Mouse (Mus musculus) spleen, adult 2 months (tissue): ENCODE measurements around the gene Stap2.

Source experiments
- CTCF ChIP-seq: fragments of 200-500 bp; IDR thresholded peaks from 2 replicates; pipeline ENCODE4 v1.5.1; 2011; ENCODE audit warnings: mild to moderate bottlenecking, inconsistent platforms; ENCODE audit not compliant: insufficient read depth, insufficient read length, insufficient replicate concordance; ENCODE audit errors: extremely low read depth
- POLR2A ChIP-seq: fragments of 200-500 bp; IDR thresholded peaks from 2 replicates; pipeline ENCODE4 v1.6.1; 2011; ENCODE audit warnings: low read depth, low read length, inconsistent platforms

GRCm38 (mm10) chr17:55958584-55958886 lies 46.8 kb downstream of the Stap2 start:
- TF ChIP-seq POLR2A (no peak), CTCF (no peak)
